Mouse (Mus musculus) ES-Bruce4 (cell line): ENCODE measurements at regions not wholly inside any gene's neighbourhood (a gene's known extent, or its start where the extent isn't known, plus 50 kb on each side); places are given as distances from the start of the nearest gene placed in this dataset.

Experiments used
- H3K27ac ChIP-seq: 2 replicates; pipeline ENCODE4 v1.5.1; 2012; ENCODE audit warnings: low read length, inconsistent platforms; ENCODE audit not compliant: insufficient read depth
- H3K27me3 ChIP-seq: 2 replicates; pipeline ENCODE4 v1.6.1; 2012; ENCODE audit warnings: mild to moderate bottlenecking, low read length, inconsistent platforms; ENCODE audit not compliant: control insufficient read depth, poor library complexity, insufficient read depth, severe bottlenecking
- H3K36me3 ChIP-seq: 2 replicates; pipeline ENCODE4 v1.6.1; 2012; ENCODE audit warnings: inconsistent platforms, mild to moderate bottlenecking, low read length, moderate library complexity; ENCODE audit not compliant: control insufficient read depth, poor library complexity, insufficient read depth, severe bottlenecking
- H3K4me1 ChIP-seq: one replicate; pipeline ENCODE4 v1.8.1; 2011; ENCODE audit warnings: low read length; ENCODE audit not compliant: control insufficient read depth, insufficient read depth
- H3K4me3 ChIP-seq: 2 replicates; pipeline ENCODE4 v1.5.1; 2011; ENCODE audit warnings: low read depth, mild to moderate bottlenecking, low read length
- H3K9ac ChIP-seq: 2 replicates; pipeline ENCODE4 v1.6.1; 2012; ENCODE audit warnings: low read depth, mild to moderate bottlenecking, inconsistent platforms; ENCODE audit not compliant: poor library complexity, severe bottlenecking
- H3K9me3 ChIP-seq: replicated peaks from 2 replicates; pipeline ENCODE4 v1.6.1; 2012; ENCODE audit warnings: mild to moderate bottlenecking, low read length, inconsistent platforms; ENCODE audit not compliant: control insufficient read depth, poor library complexity, insufficient read depth, severe bottlenecking
- CTCF ChIP-seq: IDR thresholded peaks from one replicate; pipeline ENCODE4 v1.8.1; 2011; ENCODE audit warnings: low read depth, low read length
- EP300 ChIP-seq: IDR thresholded peaks from 2 replicates; pipeline ENCODE4 v1.6.1; 2011; ENCODE audit warnings: low read depth, low read length; ENCODE audit not compliant: insufficient read depth
- POLR2A ChIP-seq: IDR thresholded peaks from one replicate; pipeline ENCODE4 v1.8.1; 2011; ENCODE audit warnings: low read length; ENCODE audit not compliant: insufficient read depth

GRCm38 (mm10) chr10:125467503-125467902 is 78.2 kb upstream of the Slc16a7 start:
- Histone ChIP-seq H3K27ac (no peak overlapping the region), H3K4me1 (no peaks in the 10 kb centered on the region), H3K4me3 (no peak overlapping the region), H3K9me3 (no peaks in the 10 kb centered on the region), H3K9ac (no peak overlapping the region), H3K36me3 (no peaks in the 10 kb centered on the region), H3K27me3 (no peaks in the 10 kb centered on the region)
- TF ChIP-seq EP300 (no peak), CTCF (no peak), POLR2A (no peak)

- no peak overlapping the region for H3K27ac ChIP-seq
- TF ChIP-seq CTCF (no peak), EP300 (no peak)
- H3K27me3 ChIP-seq = no peaks in the 10 kb centered on the region; the same call in 1 of the 2 replicates
- H3K4me3 ChIP-seq = no peak overlapping the region
- H3K9ac ChIP-seq = no peak overlapping the region
- no peaks in the 10 kb centered on the region; the same call in 1 of the 2 replicates for H3K9me3 ChIP-seq
- H3K4me1 ChIP-seq = no peaks in the 10 kb centered on the region
- H3K36me3 ChIP-seq = no peaks in the 10 kb centered on the region
These were observed 99.1 kb upstream of the Slc16a7 start for GRCm38 (mm10) chr10:125488350-125488749.

- H3K36me3 ChIP-seq = no peaks in the 10 kb centered on the region
- H3K4me1 ChIP-seq = no peaks in the 10 kb centered on the region
- H3K4me3 ChIP-seq = no peak overlapping the region
- no peaks in the 10 kb centered on the region; the same call in 1 of the 2 replicates for H3K27me3 ChIP-seq
- TF ChIP-seq EP300 (no peak), CTCF (no peak), POLR2A (no peak)
- H3K9ac ChIP-seq = no peak overlapping the region
- H3K27ac ChIP-seq = no peak overlapping the region
- H3K9me3 ChIP-seq = no peaks in the 10 kb centered on the region; the same call in 1 of the 2 replicates
These were observed 101.1 kb upstream of the Slc16a7 start for GRCm38 (mm10) chr10:125490395-125490794.

GRCm38 (mm10) chr10:125494489-125494888 is 105.2 kb upstream of the Slc16a7 start:
- Histone ChIP-seq H3K9ac (no peak overlapping the region), H3K4me1 (no peaks in the 10 kb centered on the region), H3K27ac (no peak overlapping the region), H3K9me3 (no peaks in the 10 kb centered on the region; the same call in 1 of the 2 replicates), H3K4me3 (no peak overlapping the region), H3K36me3 (no peaks in the 10 kb centered on the region), H3K27me3 (no peaks in the 10 kb centered on the region)
- no peak for TF ChIP-seq CTCF
- no peak for TF ChIP-seq EP300
- TF ChIP-seq POLR2A = no peak

DNA sequence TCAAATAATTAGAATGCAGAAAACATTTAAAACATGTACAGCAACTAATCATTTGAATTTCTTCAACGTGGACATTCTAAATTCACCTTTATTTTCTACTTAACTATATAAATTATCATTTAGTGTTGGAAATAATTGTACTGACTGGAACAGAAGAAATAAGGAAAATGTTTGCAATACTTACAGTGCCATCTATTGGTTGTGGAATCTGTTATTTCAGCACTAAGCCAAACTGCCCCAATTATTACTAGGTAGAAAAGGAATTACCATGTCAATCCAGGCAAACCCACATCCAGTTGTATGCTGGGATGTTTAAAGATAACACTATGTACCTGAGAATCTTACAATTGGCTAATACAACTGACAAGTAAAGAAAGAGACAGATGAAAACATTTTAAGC is 109.1 kb upstream of the Slc16a7 start:
- Histone ChIP-seq H3K4me1 (no peaks in the 10 kb centered on the region), H3K9me3 (no peaks in the 10 kb centered on the region), H3K36me3 (no peaks in the 10 kb centered on the region), H3K27me3 (no peaks in the 10 kb centered on the region), H3K9ac (no peak overlapping the region), H3K27ac (no peak overlapping the region), H3K4me3 (no peak overlapping the region)
- no peak for TF ChIP-seq CTCF
- TF ChIP-seq POLR2A = no peak
- TF ChIP-seq EP300 = no peak

- Histone ChIP-seq H3K9me3 (peaks cover 2% of the 10 kb centered on the region; the same call in 1 of the 2 replicates), H3K27ac (no peak overlapping the region), H3K4me3 (no peak overlapping the region), H3K4me1 (no peaks in the 10 kb centered on the region), H3K9ac (no peak overlapping the region), H3K36me3 (no peaks in the 10 kb centered on the region), H3K27me3 (no peaks in the 10 kb centered on the region)
- no peak for TF ChIP-seq EP300
- TF ChIP-seq POLR2A = no peak
- TF ChIP-seq CTCF = no peak
These were observed 111.1 kb upstream of the Slc16a7 start for GRCm38 (mm10) chr10:125500338-125500737.
